Mouse (Mus musculus): Measurements from ENCODE around the gene Chga. TPM values are rescaled to one million over a fixed set of nuclear protein-coding genes. Genes with fewer than 3 reads are reported as not detected.

Gene Chga
- total and polyA plus RNA-seq, 3 experiments = not detected

DNA sequence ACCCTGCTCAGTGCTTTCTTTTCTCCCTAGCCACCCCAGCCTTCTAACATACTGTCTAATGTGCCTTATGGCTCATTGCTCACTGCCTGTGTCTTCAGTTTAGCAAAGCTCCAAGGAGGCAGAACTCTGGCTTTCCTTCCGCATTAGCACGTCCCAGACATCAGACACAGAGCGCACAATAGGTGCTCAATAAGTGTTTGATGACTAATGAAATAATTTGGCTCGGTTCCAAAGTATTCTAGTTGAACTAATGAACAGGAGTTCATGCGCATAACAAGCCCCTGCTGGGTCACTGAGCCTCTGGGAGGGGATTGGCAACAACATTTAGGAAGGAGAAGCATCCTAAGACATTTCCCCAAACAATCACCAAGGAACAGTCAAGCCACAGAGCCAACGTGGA lies 2.8 kb upstream of the Chga start:
- no peaks in the 10 kb centered on the region for H3K27me3 ChIP-seq (ENCODE audit: control insufficient read depth in 1 of 2, insufficient read depth in 2 of 2, low read length in 2 of 2)
- no peaks in the 10 kb centered on the region for H3K36me3 ChIP-seq (ENCODE audit: control insufficient read depth in 1 of 2, insufficient read depth in 2 of 2, low read length in 2 of 2)
- H3K9me3 ChIP-seq (replicated peaks; ENCODE audit: insufficient read depth, low read length) = no peaks in the 10 kb centered on the region
- TF ChIP-seq POLR2AphosphoS5 (IDR thresholded peaks at IDR 0.05; ENCODE audit: borderline replicate concordance, low read depth, low read length) = no peak
- no peak for TF ChIP-seq NELFE (IDR thresholded peaks at IDR 0.05; ENCODE audit: low read depth, low read length)
- no peak for TF ChIP-seq ZMIZ1 (IDR thresholded peaks at IDR 0.05; ENCODE audit: low read depth, low read length)
- no peak for TF ChIP-seq ELF1 (IDR thresholded peaks at IDR 0.05; ENCODE audit: low read depth, low read length)
- no peak for TF ChIP-seq HCFC1 (IDR thresholded peaks at IDR 0.05; ENCODE audit: low read depth, low read length)
- no peak for TF ChIP-seq EP300 (IDR thresholded peaks at IDR 0.05; ENCODE audit: low read depth in 1 of 2, low read length in 2 of 2)
- no peak for TF ChIP-seq MAZ (IDR thresholded peaks at IDR 0.05; ENCODE audit: low read depth, low read length)
- no peak for TF ChIP-seq ZNF384 (IDR thresholded peaks at IDR 0.05; ENCODE audit: low read depth, low read length)
- TF ChIP-seq UBTF (IDR thresholded peaks at IDR 0.05; ENCODE audit: borderline replicate concordance, insufficient read depth, low read depth, low read length) = no peak
- no peak for TF ChIP-seq SIN3A (IDR thresholded peaks at IDR 0.05; ENCODE audit: low read length)
- TF ChIP-seq ZKSCAN1 (IDR thresholded peaks at IDR 0.05; ENCODE audit: low read depth, low read length) = no peak
- TF ChIP-seq USF2 (IDR thresholded peaks at IDR 0.05; ENCODE audit: borderline replicate concordance in 1 of 2, insufficient read depth in 1 of 2, low read depth in 1 of 2, low read length in 2 of 2) = no peak
- no peak for TF ChIP-seq GABPA (IDR thresholded peaks at IDR 0.05; ENCODE audit: low read depth, low read length)
- TF ChIP-seq MXI1 (IDR thresholded peaks at IDR 0.05; ENCODE audit: low read depth, low read length) = no peak
- TF ChIP-seq MAFK (IDR thresholded peaks at IDR 0.05; ENCODE audit: borderline replicate concordance, low read depth, low read length) = no peak
- no peak for TF ChIP-seq ZC3H11A (IDR thresholded peaks at IDR 0.05; ENCODE audit: low read depth, low read length)
- no peak for TF ChIP-seq MAX (IDR thresholded peaks at IDR 0.05; ENCODE audit: low read length)
- TF ChIP-seq KAT2A (conservative IDR thresholded peaks at IDR 0.05; ENCODE audit: low read depth, low read length) = no peak
- H3K4me3 ChIP-seq (ENCODE audit: control insufficient read depth in 1 of 2, insufficient read depth in 1 of 2, low read depth in 2 of 2, low read length in 2 of 2) = no peak overlapping the region
- no peaks in the 10 kb centered on the region for H3K79me2 ChIP-seq (ENCODE audit: control insufficient read depth, insufficient read depth, low read length, poor library complexity)
- DNase-seq (ENCODE audit: low read depth, low spot score) = no peak
- no peaks in the 10 kb centered on the region for H3K4me1 ChIP-seq (ENCODE audit: control insufficient read depth in 1 of 2, insufficient read depth in 2 of 2, low read length in 2 of 2)
- H3K27ac ChIP-seq (ENCODE audit: control insufficient read depth, low read depth, low read length) = no peak overlapping the region
- H3K9ac ChIP-seq (ENCODE audit: control insufficient read depth, low read depth, low read length, poor library complexity, severe bottlenecking) = no peak overlapping the region

DNA sequence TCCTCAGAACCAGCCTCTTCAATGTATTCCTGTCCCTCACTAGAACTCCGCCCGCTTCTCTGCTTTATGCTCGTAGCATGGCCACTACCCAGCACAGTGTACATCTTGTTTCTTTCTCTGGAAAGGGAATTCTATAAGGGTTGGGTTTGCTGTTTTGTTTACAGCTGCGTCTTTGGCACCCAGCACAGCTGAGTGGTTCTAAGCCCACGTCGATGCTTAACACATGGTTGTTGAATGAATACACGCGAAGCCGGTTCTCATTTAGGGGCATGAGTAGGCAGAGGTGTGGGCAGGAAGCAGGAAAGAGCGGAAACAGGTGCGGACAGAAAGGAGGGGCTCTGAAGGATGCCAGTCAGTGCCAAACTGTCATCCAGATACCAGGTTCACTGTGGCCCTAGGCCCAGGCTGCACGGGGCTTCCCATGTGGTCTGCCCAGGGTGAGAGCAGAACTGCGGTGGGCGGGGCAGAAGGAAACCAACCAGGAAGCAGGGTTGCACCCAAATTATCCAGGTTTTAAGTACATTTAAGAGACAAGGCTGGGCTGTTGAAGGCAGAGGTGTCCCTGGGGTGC lies 979 bp upstream of the Chga start:
- Histone ChIP-seq H3K9me3 (replicated peaks; ENCODE audit: insufficient read depth, low read length) (no peaks in the 10 kb centered on the region), H3K4me1 (ENCODE audit: control insufficient read depth in 1 of 2, insufficient read depth in 2 of 2, low read length in 2 of 2) (no peaks in the 10 kb centered on the region), H3K4me3 (ENCODE audit: control insufficient read depth in 1 of 2, insufficient read depth in 1 of 2, low read depth in 2 of 2, low read length in 2 of 2) (no peak overlapping the region), H3K36me3 (ENCODE audit: control insufficient read depth in 1 of 2, insufficient read depth in 2 of 2, low read length in 2 of 2) (no peaks in the 10 kb centered on the region), H3K27me3 (ENCODE audit: control insufficient read depth in 1 of 2, insufficient read depth in 2 of 2, low read length in 2 of 2) (peaks cover 0 to under 1% of the 10 kb centered on the region in 2 experiments; a peak in 1 of 4 replicates), H3K27ac (ENCODE audit: control insufficient read depth, low read depth, low read length) (no peak overlapping the region), H3K79me2 (ENCODE audit: control insufficient read depth, insufficient read depth, low read length, poor library complexity) (no peaks in the 10 kb centered on the region), H3K9ac (ENCODE audit: control insufficient read depth, low read depth, low read length, poor library complexity, severe bottlenecking) (no peak overlapping the region)
- no peak for DNase-seq (ENCODE audit: low read depth, low spot score)
- TF ChIP-seq TCF12 (IDR thresholded peaks at IDR 0.05; ENCODE audit: low read depth, low read length) (no peak), MAZ (IDR thresholded peaks at IDR 0.05; ENCODE audit: low read depth, low read length) (no peak), MYC (IDR thresholded peaks at IDR 0.05; ENCODE audit: low read depth, low read length) (no peak), USF1 (IDR thresholded peaks at IDR 0.05; ENCODE audit: low read depth, low read length) (no peak), KAT2A (conservative IDR thresholded peaks at IDR 0.05; ENCODE audit: low read depth, low read length) (no peak), SIN3A (IDR thresholded peaks at IDR 0.05; ENCODE audit: low read length) (no peak)
